Mouse (Mus musculus): ENCODE results near the gene Hmgcl. TPM values are rescaled to one million over a fixed set of nuclear protein-coding genes. Genes with fewer than 3 reads are reported as not detected.
"Not testable (repeated sequence)": the region's sequence is repeated elsewhere in the genome, so short reads cannot be mapped to it uniquely, and the experiment has no call there.

Gene Hmgcl
- polyA plus RNA-seq, 1 experiment from 2014 or later = 99.6 TPM

GRCm38 (mm10) chr4:135968271-135968869, 22.1 kb downstream of the Hmgcl start:
- no peaks in the 10 kb centered on the region for H3K27me3 ChIP-seq (ENCODE audit: control insufficient read depth, insufficient read depth, low read length)
- H3K36me3 ChIP-seq (ENCODE audit: control insufficient read depth, insufficient read depth) = peaks cover 34% of the 10 kb centered on the region
- H3K9me3 ChIP-seq (replicated peaks; ENCODE audit: control insufficient read depth, low read length) = no peaks in the 10 kb centered on the region
- no peak overlapping the region for H3K9ac ChIP-seq (ENCODE audit: low read length)
- no peak for ATAC-seq (replicated peaks; ENCODE audit: extremely low read depth, insufficient read depth, low FRiP score)
- no peak overlapping the region for H3K4me3 ChIP-seq (ENCODE audit: low read length)
- H3K4me1 ChIP-seq (ENCODE audit: control insufficient read depth, insufficient read depth, low read length) = peaks cover 25% of the 10 kb centered on the region
- WGBS = 73% methylated on average over 18 of the region's 19 CpGs
- H3K27ac ChIP-seq (ENCODE audit: low read length) = no peak overlapping the region
- no peak overlapping the region for H3K4me2 ChIP-seq (ENCODE audit: low read depth, low read length)

- H3K9ac ChIP-seq (ENCODE audit: low read length) = no peak overlapping the region
- ATAC-seq (replicated peaks; ENCODE audit: extremely low read depth, insufficient read depth, low FRiP score) = no peak
- H3K27me3 ChIP-seq (ENCODE audit: control insufficient read depth, insufficient read depth, low read length) = no peaks in the 10 kb centered on the region
- WGBS = 83% methylated on average over 13 of the region's 13 CpGs
- peaks cover 23% of the 10 kb centered on the region for H3K4me1 ChIP-seq (ENCODE audit: control insufficient read depth, insufficient read depth, low read length)
- H3K4me3 ChIP-seq (ENCODE audit: low read length) = no peak overlapping the region
- H3K4me2 ChIP-seq (ENCODE audit: low read depth, low read length) = no peak overlapping the region
- no peaks in the 10 kb centered on the region for H3K9me3 ChIP-seq (replicated peaks; ENCODE audit: control insufficient read depth, low read length)
- H3K36me3 ChIP-seq (ENCODE audit: control insufficient read depth, insufficient read depth) = peaks cover 34% of the 10 kb centered on the region
- no peak overlapping the region for H3K27ac ChIP-seq (ENCODE audit: low read length)
Observed at GRCm38 (mm10) chr4:135969070-135969750, 23.0 kb downstream of the Hmgcl start.

- H3K36me3 ChIP-seq (ENCODE audit: control insufficient read depth, insufficient read depth) = peaks cover 43% of the 10 kb centered on the region
- ATAC-seq (replicated peaks; ENCODE audit: extremely low read depth, insufficient read depth, low FRiP score) = no peak
- no peak overlapping the region for H3K27ac ChIP-seq (ENCODE audit: low read length)
- 85% methylated on average over 11 of the region's 11 CpGs for WGBS
- no peak overlapping the region for H3K4me3 ChIP-seq (ENCODE audit: low read length)
- peaks cover 12% of the 10 kb centered on the region for H3K4me1 ChIP-seq (ENCODE audit: control insufficient read depth, insufficient read depth, low read length)
- H3K9me3 ChIP-seq (replicated peaks; ENCODE audit: control insufficient read depth, low read length) = no peaks in the 10 kb centered on the region
- no peak overlapping the region for H3K9ac ChIP-seq (ENCODE audit: low read length)
- H3K27me3 ChIP-seq (ENCODE audit: control insufficient read depth, insufficient read depth, low read length) = no peaks in the 10 kb centered on the region
- no peak overlapping the region for H3K4me2 ChIP-seq (ENCODE audit: low read depth, low read length)
Observed at GRCm38 (mm10) chr4:135970585-135970984, 24.3 kb downstream of the Hmgcl start.

DNA sequence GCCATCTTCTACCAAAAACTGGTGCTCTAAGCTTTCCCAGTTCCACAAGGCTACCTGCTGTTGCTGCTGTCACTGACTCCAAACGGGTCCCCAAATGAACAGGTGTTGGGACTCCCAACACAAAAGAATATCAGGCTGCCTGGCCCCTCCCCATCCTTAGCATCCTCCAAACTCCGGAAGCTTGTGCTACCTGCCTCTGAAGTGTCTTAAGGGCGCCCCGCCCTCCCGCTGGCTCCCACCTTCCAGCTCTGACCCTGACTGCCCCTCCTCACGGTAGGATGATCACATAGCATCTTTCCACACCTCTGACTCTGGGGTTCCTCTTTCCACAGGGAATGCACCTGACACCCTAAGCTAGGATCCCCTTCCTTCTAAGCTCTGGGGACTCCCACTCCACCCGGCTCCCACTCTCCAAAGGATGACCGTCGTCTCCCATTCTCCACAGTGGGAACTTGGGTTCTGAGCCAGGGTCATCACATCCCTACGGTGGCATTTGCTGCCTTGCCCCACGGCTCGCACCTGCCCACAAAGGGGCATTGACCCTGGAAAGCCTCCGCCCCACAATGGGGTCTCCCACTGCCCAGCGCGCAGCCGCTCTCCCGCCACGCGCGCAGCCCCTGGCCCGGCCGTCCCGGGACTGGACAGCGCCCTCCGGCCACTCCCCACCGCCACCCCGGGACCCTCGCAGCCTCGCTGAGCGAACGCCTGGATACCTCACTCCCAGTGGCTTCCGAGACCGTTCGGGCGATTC, 25.7 kb downstream of the Hmgcl start:
- H3K4me2 ChIP-seq (ENCODE audit: low read depth, low read length) = peak overlapping the region; percentile 93
- peak overlapping the region; percentile 73 for H3K4me3 ChIP-seq (ENCODE audit: low read length)
- WGBS = under 1% methylated on average over 35 of the region's 35 CpGs
- H3K27ac ChIP-seq (ENCODE audit: low read length) = peak overlapping the region; percentile 47
- no peaks in the 10 kb centered on the region for H3K9me3 ChIP-seq (replicated peaks; ENCODE audit: control insufficient read depth, low read length)
- H3K36me3 ChIP-seq (ENCODE audit: control insufficient read depth, insufficient read depth) = peaks cover 48% of the 10 kb centered on the region
- peak overlapping the region; percentile 83 for H3K9ac ChIP-seq (ENCODE audit: low read length)
- no peaks in the 10 kb centered on the region for H3K27me3 ChIP-seq (ENCODE audit: control insufficient read depth, insufficient read depth, low read length)
- ATAC-seq (replicated peaks; ENCODE audit: extremely low read depth, insufficient read depth, low FRiP score) = peak; percentile 28; the same call in 1 of the 2 replicates
- H3K4me1 ChIP-seq (ENCODE audit: control insufficient read depth, insufficient read depth, low read length) = peaks cover 12% of the 10 kb centered on the region

GRCm38 (mm10) chr4:135972556-135972906, 26.3 kb downstream of the Hmgcl start, which contains the start of gene Lypla2:
TSS of gene Lypla2 (minus strand) at chr4:135972626.
- 2% methylated on average over 19 of the region's 19 CpGs for WGBS
- peaks cover 42% of the 10 kb centered on the region for H3K36me3 ChIP-seq (ENCODE audit: control insufficient read depth, insufficient read depth)

DNA sequence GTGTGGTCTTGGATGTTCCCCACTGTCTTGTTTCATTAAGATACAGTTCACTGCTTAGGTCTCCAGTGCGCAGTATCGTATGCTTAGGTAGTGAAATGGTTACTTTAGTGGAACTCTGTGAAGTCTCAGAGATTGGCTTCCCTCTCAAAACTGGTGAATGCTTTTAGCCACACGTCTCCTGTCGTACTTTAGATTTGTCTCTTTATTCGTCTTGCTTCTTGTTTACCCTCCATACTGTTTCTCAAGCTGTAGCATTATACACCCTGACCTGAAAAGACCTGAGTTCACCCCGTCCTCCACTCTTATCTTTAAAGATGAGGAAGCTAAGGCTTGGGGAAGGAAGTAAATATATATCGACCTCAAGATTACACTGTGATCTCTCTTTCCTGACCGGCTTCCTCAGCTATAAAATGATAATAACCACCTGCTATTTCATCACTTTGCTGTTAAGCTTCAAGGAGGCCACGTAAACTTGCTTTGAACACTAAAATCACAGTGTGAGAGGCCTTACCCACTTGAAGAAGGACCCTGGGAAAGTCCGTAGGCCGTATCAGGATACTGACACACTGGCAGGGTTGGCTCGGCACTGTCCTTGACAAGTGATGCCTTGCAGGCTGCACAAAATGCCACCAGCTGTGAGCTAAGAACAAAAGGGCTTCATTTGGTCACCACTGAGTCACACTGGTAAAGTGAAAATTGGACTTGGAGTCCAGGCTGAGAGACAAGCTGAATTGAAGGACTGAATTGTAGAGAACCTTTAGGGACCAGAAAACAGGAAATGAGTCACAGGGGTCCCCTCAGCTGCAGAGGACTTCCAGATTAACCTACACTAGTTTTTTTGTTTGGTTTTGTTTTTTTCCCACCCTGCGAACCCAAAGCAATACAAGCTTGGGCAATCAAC, 26.9 kb downstream of the Hmgcl start:
- peak overlapping the region; percentile 93 for H3K4me2 ChIP-seq (ENCODE audit: low read depth, low read length)
- H3K27me3 ChIP-seq (ENCODE audit: control insufficient read depth, insufficient read depth, low read length) = no peaks in the 10 kb centered on the region
- peaks cover 38% of the 10 kb centered on the region for H3K36me3 ChIP-seq (ENCODE audit: control insufficient read depth, insufficient read depth)
- peaks cover 12% of the 10 kb centered on the region for H3K4me1 ChIP-seq (ENCODE audit: control insufficient read depth, insufficient read depth, low read length)
- peak overlapping the region; percentile 4 for H3K27ac ChIP-seq (ENCODE audit: low read length)
- peak overlapping the region; percentile 73 for H3K4me3 ChIP-seq (ENCODE audit: low read length)
- H3K9ac ChIP-seq (ENCODE audit: low read length) = peak overlapping the region; percentile 83; the same call in 1 of the 2 replicates
- no peak for ATAC-seq (replicated peaks; ENCODE audit: extremely low read depth, insufficient read depth, low FRiP score)
- no peaks in the 10 kb centered on the region for H3K9me3 ChIP-seq (replicated peaks; ENCODE audit: control insufficient read depth, low read length)
- WGBS = 49% methylated on average over 13 of the region's 13 CpGs

More at GRCm38 (mm10) chr4:135972556-135972906, 26.3 kb downstream of the Hmgcl start, which contains the start of gene Lypla2:
- H3K27ac ChIP-seq (ENCODE audit: low read length) = peak within 1 kb of the TSS; percentile 47
- H3K4me1 ChIP-seq (ENCODE audit: control insufficient read depth, insufficient read depth, low read length) = peaks cover 12% of the 10 kb centered on the region
- H3K4me3 ChIP-seq (ENCODE audit: low read length) = peak within 1 kb of the TSS; percentile 73
- peak within 1 kb of the TSS; percentile 93 for H3K4me2 ChIP-seq (ENCODE audit: low read depth, low read length)
- ATAC-seq (replicated peaks; ENCODE audit: extremely low read depth, insufficient read depth, low FRiP score) = peak; percentile 86
- peak within 1 kb of the TSS; percentile 83 for H3K9ac ChIP-seq (ENCODE audit: low read length)
- H3K27me3 ChIP-seq (ENCODE audit: control insufficient read depth, insufficient read depth, low read length) = no peaks in the 10 kb centered on the region
- no peaks in the 10 kb centered on the region for H3K9me3 ChIP-seq (replicated peaks; ENCODE audit: control insufficient read depth, low read length)

- Histone ChIP-seq H3K4me1 (ENCODE audit: control insufficient read depth, insufficient read depth, low read length) (peaks cover 12% of the 10 kb centered on the region), H3K4me2 (ENCODE audit: low read depth, low read length) (no peak overlapping the region), H3K4me3 (ENCODE audit: low read length) (no peak overlapping the region), H3K9me3 (replicated peaks; ENCODE audit: control insufficient read depth, low read length) (no peaks in the 10 kb centered on the region), H3K27me3 (ENCODE audit: control insufficient read depth, insufficient read depth, low read length) (no peaks in the 10 kb centered on the region), H3K36me3 (ENCODE audit: control insufficient read depth, insufficient read depth) (peaks cover 23% of the 10 kb centered on the region), H3K27ac (ENCODE audit: low read length) (no peak overlapping the region), H3K9ac (ENCODE audit: low read length) (no peak overlapping the region)
- ATAC-seq (replicated peaks; ENCODE audit: extremely low read depth, insufficient read depth, low FRiP score) = no peak
- WGBS = 88% methylated on average over 12 of the region's 12 CpGs
Observed at GRCm38 (mm10) chr4:135976146-135976545, 29.9 kb downstream of the Hmgcl start.

- not testable (repeated sequence) for H3K27ac ChIP-seq (ENCODE audit: low read length); H3K4me3 ChIP-seq (ENCODE audit: low read length); H3K4me2 ChIP-seq (ENCODE audit: low read depth, low read length); H3K9me3 ChIP-seq (replicated peaks; ENCODE audit: control insufficient read depth, low read length); H3K4me1 ChIP-seq (ENCODE audit: control insufficient read depth, insufficient read depth, low read length); H3K9ac ChIP-seq (ENCODE audit: low read length); ATAC-seq (replicated peaks; ENCODE audit: extremely low read depth, insufficient read depth, low FRiP score); H3K27me3 ChIP-seq (ENCODE audit: control insufficient read depth, insufficient read depth, low read length)
- peaks cover 24% of the 10 kb centered on the region for H3K36me3 ChIP-seq (ENCODE audit: control insufficient read depth, insufficient read depth)
- WGBS = 89% methylated on average over 5 of the region's 5 CpGs
Observed at GRCm38 (mm10) chr4:135980223-135980622, 34.0 kb downstream of the Hmgcl start.

Measured in heart, embryonic 16.5 days (tissue).